Mouse (Mus musculus) induced T-regulatory cell, adult 2 months (primary cell): ENCODE measurements around the gene Gm10197.

Experiments
- DNase-seq: peaks from one replicate; pipeline ENCODE4 v3.0.0-alpha.2; 2012; ENCODE audit warnings: low read depth

Gm10197 gene

DNA sequence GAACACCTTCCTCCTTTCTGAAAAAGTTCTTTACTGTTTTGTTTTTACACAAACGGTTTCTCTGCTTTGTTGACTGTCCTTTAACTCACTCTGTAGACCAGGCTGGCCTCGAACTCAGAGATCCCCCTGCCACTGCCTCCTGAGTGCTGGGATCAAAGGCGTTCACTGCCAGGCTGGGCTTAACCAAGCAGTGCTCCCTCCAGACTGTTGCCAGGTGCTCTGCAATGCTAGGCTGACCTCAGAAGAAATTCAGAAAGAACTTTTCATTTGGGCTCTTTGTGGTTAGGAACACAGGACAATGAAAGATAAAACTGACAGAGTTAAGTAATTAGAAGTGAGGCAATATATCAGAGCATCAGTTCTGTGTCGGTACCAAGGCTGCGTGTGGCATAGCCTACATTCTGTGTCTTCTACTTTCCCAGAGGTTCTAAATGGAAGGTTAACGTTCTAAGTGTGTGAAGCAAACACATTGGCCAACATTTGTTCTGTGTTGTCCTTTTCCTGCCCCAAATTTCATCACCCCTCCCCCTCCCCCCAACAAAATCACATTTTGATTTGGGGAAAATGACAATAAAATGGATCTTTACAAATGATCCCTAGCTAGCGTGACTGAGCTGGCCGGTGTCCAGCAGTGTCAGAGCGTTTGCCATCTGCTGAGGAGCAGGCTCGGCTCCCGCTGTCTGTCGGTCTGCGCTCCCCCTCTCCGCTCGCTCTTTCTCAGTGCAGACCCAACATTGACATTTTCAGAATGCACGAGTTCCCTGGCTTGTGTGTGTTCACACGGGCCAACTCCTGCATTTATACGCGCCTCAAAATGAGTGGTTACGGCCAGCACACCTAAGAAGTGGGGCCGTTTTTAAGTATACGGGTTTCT is 12.2 kb downstream of the Gm10197 start:
- DNase-seq, result no peak

DNA sequence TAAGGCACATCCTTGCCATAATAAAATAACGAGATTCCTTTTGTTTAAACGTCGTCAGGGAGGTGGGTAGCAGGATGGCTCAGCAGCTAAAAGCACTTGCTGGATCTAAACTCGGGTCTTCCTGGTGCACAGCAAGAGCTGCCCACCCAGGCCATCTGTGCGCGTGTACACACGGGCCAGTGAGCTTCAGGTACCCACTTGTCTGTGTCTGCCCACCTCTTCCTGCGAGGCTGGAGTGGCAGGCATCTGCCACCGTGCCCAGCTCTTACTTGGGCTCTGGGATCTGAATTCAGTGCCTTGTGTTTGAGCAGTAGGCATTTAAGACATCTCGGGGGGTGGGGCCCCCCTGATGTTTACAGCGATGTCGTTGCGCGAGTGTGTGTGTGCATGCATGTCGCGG is 16.5 kb downstream of the Gm10197 start:
- DNase-seq, result no peak

GRCm38 (mm10) chr19:53354271-53355000 is 17.1 kb downstream of the Gm10197 start:
- DNase-seq, result no peak

- no peak for DNase-seq
Measured at GRCm38 (mm10) chr19:53353864-53354263, 17.7 kb downstream of the Gm10197 start.

DNA sequence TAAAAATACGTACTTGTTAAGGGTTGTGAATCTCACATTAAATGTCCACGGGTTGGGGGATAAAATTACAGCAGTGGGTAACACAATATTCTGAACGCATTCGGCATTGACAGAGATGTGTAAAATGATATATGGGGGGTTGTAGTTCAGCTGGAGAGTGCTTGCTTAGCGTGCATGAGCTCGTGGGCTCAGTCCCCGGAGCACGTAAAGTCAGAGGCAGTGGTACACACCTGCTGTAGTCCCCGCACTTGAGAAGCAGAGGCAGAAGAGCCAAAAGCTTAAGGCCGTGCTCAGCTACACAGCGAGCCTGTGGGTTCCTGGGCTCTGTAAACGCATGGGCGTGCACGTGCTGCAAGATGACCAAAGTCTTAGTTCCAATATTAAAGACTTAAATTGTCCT is 25.8 kb downstream of the Gm10197 start:
- DNase-seq, result no peak

- DNase-seq, result no peak
Measured at GRCm38 (mm10) chr19:53344062-53344461, 27.5 kb downstream of the Gm10197 start.

DNA sequence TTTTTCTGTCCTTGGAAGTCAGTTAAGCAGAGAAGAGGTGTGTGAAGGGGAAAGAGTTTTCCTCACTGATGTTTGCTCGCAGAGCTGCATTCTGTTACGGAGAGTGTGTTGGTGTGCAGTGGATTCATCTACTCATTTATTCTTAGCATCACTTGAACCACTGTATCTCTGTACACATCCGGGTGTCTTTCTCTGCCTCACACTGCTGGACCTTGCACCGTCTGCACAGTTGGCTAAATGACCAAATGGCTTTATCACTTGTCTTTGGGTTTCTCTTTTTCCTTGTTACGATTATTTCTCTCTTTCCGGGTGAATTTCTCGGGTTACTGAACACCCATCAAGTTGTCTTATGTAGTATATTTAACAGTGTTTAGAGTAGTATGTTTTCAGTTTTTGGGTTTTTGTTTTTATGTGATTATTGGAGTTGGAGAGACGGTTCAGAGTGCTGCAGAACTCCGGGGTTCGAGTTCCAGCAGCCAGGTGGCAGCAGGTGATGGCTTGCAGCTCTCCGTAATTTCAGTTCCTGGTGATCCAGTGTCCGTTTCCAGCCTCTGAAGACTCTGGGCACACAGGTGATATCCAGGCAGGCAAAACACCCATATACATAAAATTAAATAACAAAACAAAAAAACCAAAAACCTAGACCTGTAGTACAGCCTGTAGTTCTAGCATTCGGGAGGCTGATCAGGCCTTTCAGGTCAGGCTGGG is 28.2 kb downstream of the Gm10197 start:
- DNase-seq, result no peak

- DNase-seq, result peak; percentile 64
Measured at GRCm38 (mm10) chr19:53340423-53340822, 31.1 kb downstream of the Gm10197 start.

- DNase-seq, result no peak
Measured at GRCm38 (mm10) chr19:53335241-53335640, 36.3 kb downstream of the Gm10197 start.

- no peak for DNase-seq
Measured at GRCm38 (mm10) chr19:53333730-53334129, 37.8 kb downstream of the Gm10197 start.

DNA sequence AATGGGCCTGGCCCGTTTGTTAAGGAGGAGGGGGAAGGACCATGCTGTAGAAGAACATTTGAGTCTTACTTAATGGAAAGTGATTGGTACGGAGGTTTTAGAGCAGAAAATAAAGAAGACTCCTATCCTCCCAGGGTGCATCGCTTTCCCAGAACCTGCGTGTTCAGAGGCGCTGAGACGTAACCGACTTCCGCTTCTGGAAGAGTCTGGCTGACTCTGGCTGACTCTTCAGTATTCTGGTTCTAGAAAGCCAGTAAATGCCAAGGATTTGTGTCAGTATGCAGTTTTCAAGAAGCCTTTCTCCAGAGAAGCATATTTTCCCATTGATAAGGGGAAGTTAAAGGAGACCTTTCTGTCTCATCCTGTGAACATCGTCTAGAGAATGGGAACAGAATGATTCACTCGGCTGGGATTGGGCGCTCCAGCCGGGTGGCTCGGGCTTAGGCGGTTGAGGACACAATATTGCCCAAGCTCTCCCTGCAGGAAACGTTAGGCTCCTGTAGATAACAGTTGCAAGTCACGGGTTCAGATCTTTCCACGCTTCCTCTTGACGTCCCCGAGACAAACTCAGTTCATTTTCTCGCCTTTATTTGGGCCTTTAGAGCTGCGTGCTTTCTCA is 39.6 kb downstream of the Gm10197 start:
- DNase-seq, result no peak

GRCm38 (mm10) chr19:53329992-53330381 is 41.6 kb downstream of the Gm10197 start:
- peak; percentile 65 for DNase-seq

DNA sequence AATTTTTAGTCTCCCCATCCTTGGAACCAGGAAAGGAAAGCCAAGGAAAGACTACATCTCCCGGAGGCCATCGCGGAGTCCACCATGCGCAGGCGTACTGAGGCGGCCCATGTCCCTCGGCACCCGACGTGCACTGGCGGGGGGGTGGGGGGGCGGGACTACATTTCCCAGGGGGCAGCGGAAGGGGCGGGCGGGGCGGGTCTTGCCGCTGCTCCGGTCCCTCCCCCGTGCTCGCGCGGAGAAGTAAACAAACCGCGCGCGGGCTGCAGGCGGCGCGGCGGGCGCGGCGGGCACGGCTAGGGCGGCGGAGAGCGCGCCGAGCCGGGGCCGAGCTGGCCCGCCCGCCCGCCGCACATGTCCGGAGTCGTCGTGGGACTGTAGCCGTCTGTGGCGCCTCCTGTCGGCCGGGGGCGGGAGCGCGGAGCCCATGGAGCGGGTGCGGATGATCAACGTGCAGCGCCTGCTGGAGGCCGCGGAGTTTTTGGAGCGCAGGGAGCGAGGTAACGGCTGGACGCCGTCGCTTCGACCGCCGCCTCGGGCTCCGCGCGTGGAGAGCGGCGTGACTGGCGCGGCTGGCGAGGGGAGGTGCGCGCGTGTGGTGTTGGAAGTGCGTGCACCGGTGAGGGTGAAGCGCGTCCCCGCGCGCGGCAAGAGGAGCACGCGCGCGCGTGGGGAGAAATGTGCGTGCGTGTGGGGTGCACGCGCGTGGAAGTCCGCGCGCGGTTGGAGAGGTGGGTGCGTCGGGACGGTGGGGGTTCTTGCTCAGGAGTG is 42.2 kb downstream of the Gm10197 start:
- DNase-seq, result peak; percentile 94

- no peak for DNase-seq
Measured at GRCm38 (mm10) chr19:53328116-53328515, 43.5 kb downstream of the Gm10197 start.

DNA sequence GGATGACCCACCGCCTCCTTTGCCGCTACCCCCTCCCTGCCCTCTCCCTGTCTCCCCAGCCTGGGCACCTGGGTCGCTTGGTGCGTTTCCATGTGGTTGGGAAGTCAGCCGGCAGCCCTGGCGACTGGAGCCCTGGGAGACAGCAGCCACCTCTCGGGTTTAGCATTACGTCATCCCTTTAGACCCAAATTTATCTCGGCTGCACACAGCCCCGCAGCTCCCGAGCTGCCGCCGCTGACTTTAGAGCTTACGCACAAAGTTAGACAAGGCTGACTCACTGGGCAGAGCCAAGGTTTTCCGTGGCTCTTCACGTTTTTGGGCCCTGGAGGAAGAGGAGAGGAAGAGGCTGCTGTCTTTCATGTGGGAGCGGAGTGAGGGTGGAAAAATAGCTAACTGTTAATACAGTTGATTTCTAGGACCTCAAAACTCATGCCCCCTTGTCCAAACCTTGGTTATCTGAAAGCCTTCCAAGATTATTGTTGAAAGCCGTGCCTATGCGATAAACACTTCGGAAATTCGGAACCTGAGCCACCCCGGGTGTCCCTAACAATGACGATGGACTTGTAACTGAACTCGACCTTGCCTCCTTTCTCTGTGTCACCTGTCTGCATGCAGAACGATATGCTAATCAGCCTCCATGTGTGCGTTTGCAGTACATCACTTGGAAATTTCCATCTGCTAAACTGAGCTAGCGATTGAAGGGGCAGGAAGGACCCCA is 45.8 kb downstream of the Gm10197 start:
- DNase-seq, result peak; percentile 47

- DNase-seq, result no peak
Measured at GRCm38 (mm10) chr19:53324866-53325265, 46.7 kb downstream of the Gm10197 start.

DNA sequence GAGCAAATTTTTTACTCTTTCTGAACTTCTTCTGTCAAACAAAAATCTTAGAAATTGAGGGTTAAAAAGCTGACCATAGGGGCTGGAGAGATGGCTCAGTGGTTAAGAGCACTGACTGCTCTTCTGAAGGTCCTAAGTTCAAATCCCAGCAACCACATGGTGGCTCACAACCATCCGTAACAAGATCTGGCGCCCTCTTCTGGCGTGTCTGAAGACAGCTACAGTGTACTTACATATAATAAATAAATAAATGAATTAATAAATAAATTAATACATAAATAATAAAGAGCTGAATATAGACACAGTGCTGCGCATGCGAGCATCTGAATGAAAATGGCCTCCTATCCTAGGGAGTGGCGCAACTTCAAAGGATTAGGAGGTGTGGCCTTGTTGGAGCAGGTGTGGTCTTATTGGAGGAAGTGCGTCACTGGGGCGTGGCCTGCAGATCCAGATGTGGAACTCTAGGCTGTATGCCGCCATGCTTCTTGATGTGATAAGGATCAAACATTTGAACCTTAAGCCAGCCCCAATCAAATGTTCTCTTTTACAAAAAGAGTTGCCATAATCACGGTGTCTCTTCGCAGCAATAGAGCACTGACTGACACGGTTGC is 49.0 kb downstream of the Gm10197 start:
- DNase-seq, result peak; percentile 50
